Mouse (Mus musculus) c-Kit-positive CD71-positive TER-119-positive erythroid progenitor cells, embryonic 14.5 days (primary cell): ENCODE data around the gene Pm20d1.
"Not testable (repeated sequence)": the region's sequence is repeated elsewhere in the genome, so short reads cannot be mapped to it uniquely, and the experiment has no call there.

Experiments used
- DNase-seq: peaks from one replicate; pipeline ENCODE4 v3.0.0-alpha.2; 2013; ENCODE audit warnings: low spot score

Pm20d1 gene

DNA sequence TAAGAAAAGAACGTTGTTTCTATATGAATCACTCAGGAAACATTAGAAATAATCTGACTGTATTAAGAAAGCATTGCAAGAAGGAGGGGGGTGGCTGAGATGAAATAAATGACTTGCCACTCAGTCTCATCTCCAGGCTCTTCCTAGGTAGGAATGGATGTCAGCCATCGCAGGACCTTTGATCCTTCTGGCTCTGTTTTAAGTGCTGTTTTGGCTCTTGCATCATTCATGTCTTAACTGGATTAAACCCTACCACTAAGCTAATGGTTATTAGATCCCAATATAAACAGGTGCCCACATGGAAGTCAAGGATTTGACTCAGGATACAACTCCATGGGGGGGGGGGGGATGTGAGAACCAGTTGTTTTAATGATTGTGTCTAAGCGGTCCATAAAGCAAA is 2.0 kb upstream of the Pm20d1 start:
- DNase-seq, result no peak

DNA sequence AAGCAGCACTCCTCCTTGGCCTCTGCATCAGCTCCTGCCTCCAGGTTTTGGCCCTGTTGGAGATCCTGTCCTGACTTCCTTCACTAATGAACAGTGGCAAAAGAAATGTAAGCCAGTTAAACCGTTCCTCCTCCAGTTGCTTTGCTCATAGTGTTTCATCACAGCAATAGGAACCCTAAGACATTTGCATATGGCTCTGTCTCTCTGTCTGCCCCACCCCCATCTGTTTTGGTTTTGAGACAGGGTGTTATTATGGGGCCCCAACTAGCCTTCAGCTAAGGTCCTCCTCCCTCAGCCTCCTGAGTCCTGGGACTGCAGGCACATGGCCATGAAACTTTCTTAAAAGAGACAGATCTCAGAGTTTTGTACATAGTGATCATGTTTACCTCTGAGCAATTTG is 2.8 kb downstream of the Pm20d1 start:
- DNase-seq, result no peak

DNA sequence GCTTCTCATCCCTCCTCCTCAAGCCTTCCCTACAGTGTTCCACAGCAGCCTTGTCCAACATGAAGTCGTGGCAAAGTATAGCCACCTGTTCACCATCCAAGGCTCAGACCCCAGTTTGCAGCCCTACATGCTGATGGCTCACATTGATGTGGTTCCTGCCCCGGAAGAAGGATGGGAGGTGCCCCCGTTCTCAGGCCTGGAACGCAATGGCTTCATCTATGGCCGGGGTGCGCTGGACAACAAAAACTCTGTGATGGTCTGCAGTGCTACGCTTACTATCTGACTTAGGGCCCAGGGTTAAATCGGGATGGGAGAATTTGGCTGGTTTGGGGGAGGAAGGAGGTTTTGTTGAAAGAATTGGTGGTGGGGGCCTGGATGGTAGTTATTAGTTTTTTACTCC is 3.9 kb downstream of the Pm20d1 start:
- DNase-seq, result no peak

DNA sequence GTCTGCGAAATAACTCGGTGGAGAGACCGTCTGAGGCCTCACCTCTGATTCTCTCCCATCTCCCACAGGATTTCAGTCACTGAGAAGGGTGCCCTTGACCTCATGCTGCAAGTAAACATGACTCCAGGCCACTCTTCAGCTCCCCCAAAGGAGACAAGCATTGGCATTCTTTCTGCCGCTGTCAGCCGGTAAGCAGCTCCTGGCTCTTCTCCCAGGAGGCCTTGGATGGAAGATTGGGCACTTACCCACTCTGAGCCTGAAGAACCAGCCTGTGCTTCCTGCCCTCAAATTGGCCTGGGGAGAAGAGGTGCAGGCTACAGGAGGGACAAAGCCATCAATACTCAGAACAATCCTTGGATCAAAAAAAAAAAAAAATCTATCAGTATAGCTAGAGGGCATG is 5.5 kb downstream of the Pm20d1 start:
- DNase-seq, result no peak

DNA sequence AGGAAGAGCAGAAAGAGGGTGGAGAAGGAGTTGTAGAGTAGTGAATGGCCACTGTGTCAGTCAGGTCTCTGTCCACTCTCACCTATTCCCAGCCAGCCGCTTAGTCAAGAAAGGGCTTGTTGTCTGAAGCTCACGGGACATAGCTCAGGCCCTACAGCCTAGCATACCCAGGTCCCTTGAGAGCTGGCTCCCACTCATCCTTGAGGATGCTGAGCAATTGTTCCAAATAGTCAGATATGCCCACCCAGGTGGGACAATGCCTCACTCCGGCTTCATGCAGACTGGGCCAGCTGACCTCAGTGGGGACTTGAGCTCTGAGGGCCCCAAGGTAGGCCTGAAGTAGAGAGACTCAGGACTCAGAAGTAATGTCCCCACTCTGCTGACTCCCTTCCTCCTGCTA is 7.0 kb downstream of the Pm20d1 start:
- no peak for DNase-seq

DNA sequence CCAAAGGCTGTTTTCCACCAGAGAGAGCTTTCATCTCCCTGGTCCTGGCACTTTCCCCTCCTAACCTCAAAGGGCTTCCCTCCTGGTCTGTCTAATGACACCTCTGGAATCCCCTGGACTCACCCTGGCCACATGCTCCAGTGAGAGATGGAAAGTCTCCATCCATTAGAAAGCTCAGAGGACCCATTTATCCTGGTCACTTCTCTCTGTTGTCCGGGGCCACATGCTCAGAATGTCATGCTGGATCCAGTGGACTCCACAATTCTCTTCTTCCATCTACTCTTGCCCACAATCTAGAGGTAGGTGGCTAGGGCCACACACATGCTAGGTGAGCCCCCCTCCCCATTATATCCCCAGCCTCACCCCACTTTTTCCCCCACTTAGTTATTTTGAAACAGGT is 11.8 kb downstream of the Pm20d1 start:
- DNase-seq, result no peak

DNA sequence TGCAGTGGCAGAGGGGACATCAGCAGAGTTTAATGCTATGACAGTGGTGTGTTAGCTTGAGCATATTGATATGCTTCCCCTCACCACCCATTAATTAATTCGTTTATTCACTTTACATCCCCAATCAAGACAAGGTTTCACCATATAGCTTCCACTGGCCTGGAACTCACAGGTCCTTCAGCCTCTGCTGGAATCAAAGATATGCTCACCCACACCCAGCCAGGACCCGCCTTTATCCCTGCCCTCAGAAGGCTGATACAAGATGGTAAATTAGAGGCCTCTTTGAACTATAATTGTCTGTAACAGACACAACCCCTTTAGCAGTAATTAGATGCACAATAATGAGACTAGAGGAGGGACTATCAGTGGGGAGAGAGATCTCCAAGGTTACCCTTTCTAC is 12.5 kb downstream of the Pm20d1 start:
- no peak for DNase-seq

DNA sequence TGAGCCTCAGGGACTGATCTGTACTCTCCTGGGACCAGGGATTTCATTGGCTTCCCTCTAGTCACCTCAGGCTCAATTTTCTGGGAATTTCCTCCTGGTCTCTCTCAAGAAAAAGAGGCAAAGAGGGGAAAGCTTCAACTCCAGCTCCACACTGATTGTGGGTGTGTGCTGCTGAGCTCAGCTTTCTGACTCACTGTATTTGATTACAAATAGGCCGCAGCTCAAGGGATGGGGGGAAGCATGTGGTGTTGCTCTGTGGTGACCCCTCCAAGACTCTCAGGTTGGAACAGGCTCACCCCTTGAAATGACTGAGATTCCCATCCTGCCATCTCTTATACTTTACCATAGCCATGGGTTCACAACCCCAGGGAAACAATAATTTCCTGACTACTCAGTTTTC is 14.2 kb downstream of the Pm20d1 start:
- no peak for DNase-seq

DNA sequence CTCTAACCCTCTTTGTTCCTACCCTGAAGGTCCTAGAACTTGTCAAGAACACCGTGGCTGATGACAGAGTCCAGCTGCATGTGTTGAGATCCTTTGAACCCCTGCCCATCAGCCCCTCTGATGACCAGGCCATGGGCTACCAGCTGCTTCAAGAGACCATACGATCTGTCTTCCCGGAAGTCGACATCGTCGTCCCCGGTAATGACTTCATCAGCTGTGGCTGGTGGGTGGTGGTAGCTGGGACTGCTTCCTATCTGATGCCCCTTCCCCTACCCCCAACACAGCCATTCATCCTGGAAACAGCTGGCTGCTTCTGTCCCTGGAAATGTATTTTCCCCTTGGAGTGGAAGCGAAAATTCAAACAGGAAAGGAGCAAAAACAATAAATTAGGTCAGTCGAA is 14.8 kb downstream of the Pm20d1 start:
- DNase-seq, result no peak

DNA sequence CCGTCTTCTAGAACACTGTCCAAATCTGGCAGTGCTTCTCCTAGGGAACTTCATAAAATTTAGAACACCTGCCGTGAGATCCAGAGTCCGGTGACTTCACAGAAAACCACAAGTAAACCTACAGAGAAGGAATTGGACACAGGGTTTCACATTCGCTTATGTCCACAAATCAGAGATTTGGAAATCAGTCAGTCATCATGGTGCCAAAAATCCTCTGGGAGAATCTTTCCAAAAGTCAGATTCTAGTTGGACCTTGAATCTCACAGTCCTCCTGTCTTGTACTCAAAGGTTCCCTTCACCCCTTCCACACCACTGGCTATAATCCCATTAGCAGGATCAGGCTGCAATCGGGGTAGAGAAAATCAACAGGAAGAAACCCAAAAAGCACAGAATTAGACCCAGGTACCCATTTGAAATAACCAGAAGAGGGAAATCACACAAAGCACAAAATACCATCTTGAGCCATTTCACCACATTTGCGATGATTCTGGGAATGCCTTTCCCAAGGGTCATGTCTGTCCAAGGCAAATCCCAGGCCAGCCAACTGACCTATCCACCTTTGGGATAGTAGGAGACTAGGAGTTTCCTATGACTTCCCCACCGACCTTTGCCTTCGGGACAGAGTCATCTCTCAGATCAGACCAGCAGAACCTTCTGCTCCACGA is 15.6 kb downstream of the Pm20d1 start:
- DNase-seq, result no peak

DNA sequence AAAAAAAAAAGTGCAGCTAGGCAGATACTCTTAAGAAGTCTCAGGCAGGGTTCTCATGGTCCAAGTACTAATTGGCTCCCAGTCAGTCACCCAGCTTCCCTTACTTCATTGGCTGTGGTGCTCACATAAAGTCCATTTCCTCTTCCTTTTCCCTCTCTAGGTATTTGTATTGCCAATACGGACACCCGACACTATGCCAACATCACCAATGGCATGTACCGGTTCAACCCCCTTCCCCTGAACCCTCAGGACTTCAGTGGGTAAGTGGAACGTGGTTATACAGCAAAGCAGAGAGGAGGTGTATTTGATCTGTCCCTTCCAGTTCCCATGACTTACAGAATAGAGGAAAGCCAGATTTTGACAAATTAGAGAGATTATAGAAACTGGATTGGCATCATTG is 16.6 kb downstream of the Pm20d1 start:
- DNase-seq, result no peak

DNA sequence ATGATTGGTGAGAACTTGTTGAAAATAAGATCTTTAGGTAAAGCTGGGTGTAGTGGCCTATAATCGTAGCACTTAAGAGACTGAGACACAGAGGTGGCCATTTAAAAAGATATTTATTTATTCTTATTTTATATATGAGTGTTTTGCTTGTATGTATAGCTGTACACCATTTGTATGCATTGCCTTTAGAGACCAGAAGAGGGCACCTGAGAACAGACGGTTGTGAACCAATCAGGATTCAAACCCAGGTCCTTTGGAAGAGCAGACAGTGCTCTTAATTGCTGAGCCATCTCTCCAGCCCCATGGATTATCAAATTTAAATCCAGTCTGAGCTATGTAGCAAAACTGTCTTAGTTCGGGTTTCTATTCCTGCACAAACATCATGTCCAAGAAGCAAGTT is 17.0 kb downstream of the Pm20d1 start:
- no peak for DNase-seq

DNA sequence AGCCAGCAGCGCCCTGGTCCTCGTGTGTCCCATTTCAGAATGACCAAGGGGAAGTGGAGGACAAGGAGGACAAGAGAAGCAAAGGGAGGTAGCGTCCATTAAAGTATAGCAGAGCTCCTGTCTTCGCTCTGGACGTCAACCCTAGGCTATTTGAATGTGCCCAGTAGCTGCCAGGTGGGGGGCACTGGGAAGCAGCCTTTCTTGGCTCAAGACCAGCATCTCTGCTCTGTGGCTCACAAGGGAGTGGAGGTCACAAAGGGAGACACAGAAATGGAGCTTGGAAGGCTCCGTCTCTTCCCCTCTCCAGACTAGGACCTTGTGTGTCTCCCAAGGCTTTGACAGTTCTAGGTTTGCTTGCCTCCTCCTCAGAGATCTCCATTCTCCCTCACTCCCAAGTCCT is 19.7 kb downstream of the Pm20d1 start:
- no peak for DNase-seq

DNA sequence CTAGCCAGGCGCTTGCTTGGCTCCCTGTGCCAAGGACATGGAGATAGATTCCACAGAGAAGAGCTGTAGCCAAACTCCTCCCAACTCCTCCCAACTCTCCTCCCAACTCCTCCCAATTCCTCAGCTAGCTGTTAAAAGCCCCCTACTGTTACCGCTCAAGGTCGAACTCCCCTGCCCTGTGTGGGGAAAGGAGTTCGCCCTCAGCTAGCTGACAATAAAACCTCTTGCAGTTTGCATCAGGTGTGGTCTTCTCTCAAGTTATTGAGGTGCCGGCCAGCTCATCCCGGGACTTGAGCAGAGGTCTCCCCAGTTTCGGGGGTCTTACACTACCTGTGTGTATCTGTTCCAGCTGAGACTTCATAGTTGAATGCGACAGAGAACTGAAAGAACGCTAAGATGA is 23.2 kb downstream of the Pm20d1 start:
- DNase-seq, result not testable (repeated sequence)

DNA sequence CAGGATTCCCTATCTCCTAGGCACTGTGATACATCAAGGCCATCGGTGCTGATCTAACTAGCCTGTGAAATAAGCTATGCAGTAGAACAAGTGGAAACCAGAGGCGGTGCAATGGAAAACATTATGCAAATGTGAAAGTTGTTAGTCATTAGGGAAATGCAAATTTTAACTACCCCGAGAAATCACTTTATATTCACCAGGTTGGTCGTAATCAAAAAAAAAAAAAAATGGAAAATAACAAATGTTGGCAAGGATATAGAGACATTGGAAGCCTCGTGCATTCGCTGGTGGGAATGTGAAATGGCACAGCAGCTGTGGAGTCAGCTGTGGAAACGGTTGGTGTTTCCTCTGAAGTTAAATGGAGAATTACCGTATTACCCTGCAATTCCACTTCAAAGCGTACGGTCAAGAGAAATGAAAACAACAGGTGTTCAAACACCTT is 23.7 kb downstream of the Pm20d1 start:
- no peak for DNase-seq

DNA sequence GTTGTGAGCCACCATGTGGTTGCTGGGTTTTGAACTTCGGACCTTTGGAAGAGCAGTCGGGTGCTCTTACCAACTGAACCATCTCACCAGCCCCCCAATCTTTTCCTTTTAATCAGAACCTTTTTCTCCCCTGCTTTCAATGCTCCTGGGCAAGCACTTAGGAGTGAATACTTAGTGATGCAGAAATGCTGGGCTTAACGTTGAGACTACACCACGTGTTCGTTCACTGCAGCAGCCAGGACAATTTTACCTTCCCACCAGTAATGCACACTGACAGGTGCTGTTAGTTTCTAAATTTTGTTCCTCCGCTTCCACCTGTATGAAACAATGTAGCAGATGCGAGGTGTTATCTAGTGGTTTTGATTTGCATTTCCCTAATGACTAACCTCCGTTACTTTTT is 25.1 kb downstream of the Pm20d1 start:
- no peak for DNase-seq

DNA sequence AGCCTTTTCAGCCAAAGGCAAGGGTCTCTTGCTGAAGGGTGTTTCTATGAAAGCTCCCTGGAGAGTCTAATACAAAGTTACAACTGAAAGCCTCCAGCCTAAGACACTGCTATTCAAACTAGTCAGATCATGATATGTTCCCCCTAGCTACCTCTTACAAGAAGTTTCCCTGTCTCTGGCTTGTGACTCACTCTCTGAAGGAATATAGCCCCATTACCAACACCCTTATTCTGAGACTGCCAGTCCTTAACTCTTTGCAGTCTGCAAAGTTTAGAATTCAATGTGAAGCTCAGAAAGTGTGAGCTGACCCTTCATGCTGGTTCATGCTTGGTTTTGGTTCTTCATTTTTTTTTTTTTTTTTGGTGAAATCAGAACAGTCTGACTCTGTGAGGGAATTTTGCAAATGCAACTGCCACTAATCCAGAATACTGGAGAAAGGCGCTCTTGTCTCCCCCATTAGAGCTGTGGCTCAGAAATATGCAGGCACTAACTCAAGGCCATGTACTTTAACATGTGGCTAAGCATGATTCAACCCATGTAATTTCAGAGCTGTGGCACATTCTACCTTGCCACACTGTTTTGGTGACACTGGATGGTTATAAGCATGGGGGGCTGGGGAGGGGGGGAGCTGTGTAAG is 25.8 kb downstream of the Pm20d1 start:
- no peak for DNase-seq

DNA sequence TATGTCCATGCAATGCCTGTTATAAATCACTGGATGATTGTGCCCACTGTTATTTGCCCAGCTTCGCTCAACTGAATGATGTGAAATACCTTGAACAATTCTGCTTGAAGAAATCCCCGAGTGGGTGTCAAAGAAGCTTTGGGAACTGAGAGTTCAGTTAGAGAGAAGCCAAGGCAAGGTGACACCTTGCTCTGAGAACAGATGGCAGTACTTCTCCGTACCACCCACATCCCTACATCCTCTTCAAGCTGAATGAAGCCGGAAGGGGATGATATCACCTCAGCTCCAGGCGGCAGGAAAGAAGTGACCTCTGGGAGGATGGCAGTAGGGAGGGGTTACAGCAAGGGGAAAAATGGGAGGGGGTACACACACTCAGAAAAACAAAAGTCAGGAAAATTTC is 26.4 kb downstream of the Pm20d1 start:
- no peak for DNase-seq

DNA sequence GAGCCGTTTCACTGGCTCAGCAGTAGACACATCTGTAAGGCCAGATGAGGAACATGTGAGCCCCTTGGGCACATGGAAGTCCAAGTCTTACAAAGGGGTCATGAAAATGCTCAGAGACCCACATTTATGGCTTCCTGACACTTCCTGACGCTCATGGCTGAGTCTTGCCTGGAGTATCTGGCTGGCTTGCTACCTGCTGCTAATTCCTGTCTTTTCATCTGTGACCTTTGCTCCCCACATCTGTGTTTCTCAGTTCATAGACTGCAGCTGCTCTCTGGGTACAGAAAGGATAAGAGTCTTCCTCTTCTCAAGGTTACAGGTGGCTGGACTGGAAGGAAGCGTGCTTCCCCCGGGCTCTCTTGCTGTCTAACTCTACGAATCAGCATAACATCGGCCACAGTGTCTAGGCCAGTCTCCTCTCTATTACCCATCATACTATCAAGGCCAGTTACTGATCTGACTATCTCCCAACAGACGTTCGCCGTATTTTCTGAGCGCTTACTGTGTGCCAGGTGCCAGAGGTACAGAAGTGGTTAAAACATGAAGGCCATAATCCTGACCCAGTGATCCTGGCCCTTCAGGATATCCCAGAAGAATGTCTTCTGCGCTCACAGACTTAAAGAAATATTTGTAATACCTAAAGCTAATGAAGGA is 27.5 kb downstream of the Pm20d1 start:
- DNase-seq, result no peak

DNA sequence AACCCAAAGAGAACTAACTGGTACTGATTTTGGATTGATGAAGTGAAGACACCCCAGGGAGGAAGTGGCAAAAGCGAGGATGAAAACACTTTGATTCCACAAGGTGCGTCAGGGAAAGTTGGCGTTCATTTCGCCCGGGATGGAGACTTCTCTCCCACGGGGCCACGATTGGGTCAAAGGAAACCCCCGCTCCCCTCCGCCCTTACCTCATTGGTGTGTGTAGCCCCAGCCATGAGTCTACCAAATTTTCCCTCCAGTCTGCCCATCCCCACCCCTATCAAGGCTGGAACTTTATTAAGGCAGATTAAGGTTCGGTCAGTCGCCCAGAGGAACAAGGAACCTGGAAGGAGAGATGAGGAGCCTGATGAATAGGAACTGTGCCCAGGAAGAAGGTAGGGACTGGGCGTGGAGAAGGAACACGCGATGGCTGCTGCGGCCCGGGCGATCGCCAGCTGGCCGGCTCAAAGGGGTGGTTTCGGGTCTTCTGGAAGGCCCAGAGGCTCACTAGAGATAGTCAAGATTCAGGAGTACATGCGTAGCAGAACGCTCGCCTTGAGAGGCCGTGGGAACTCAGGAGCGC is 30.1 kb downstream of the Pm20d1 start, which contains the start of gene Slc41a1:
Gene Slc41a1 (plus strand): TSS at position 287 of the 580 bp plus-strand sequence.
- DNase-seq, result no peak

DNA sequence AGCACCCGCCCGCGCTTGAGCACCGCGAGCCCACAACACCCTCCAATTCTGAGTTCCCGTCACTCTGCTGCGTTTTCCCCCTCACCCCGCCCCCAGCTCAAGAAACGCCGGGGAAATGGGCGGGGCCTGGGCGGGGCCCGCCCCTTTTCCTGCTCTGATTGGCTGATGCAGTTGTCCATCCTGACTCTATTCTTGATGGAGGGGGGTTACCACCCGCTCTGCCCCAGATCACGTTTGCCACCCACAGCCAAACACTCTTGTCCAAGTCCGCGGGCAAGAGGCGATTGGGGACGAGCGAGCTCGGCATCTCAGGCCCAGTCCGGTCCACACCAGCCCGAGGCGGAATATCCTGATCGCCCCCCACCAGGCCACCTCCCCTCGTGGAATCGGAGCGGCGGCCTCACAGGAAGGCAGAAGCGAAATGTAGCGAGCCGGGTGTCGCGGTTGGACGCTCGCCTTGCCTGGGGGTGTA is 30.6 kb downstream of the Pm20d1 start:
- DNase-seq, result peak; percentile 91

DNA sequence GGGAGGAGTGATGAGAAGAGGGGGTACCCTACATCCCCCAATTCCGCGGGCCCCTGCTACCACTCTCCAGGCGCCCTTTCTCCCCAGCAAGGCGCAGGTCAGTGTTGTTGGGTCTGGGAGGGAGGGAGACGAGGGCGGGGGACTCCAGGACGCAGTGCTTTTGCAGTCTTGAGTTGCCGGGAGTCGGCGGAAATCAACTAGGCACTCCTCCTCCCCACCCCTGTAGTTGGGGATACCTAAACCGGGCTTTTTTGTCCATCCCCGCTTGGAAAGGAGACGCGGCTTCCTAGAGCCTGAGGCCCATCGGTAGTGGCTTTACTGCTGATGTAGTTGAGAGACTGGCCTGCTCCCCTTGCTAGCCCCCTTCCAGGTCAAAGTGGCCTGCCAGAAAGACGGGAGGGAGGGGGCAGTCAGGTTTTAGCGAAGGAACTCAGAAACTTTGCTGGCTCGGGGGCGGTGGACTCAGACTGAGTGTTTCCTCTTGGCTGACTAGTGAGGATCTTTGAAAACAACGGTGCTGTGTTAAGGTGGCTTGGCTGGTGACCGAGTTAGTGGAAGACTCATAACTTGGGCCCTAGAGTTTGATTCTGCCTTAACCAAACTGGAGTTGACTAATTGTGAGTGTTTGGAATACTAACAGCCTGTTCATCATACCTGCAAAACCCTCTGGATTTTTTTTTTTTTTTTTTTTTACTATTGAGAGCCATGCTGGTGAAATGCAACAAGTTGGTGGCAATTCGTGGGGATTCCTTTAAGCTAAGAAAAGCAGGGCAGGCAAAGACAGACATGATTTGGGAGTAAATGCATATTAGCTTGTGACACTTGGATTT is 31.3 kb downstream of the Pm20d1 start:
- peak; percentile 29 for DNase-seq
